Mouse (Mus musculus): ENCODE measurements around the gene Cox10. TPM values are rescaled to one million over a fixed set of nuclear protein-coding genes. Genes with fewer than 3 reads are reported as not detected.

The Cox10 gene
- total and polyA plus RNA-seq, 2 experiments = 4.0 to 12.9 TPM

GRCm38 (mm10) chr11:64115101-64115500 lies 35.8 kb upstream of the Cox10 start:
- DNase-seq (ENCODE audit: extremely low read depth, low read depth, low spot score) = no peak
- no peak for TF ChIP-seq CTCF (IDR thresholded peaks at IDR 0.05; ENCODE audit: low read depth, low read length)
- TF ChIP-seq POLR2A (IDR thresholded peaks at IDR 0.05; ENCODE audit: extremely low read depth, insufficient read depth, low read length) = no peak
- H3K27me3 ChIP-seq (ENCODE audit: control insufficient read depth, insufficient read depth, low read length) = peaks cover 2% of the 10 kb centered on the region; the same call in 1 of the 2 replicates
- no peaks in the 10 kb centered on the region for H3K79me2 ChIP-seq (ENCODE audit: control insufficient read depth, insufficient read depth, low read length)
- no peak overlapping the region for H3K9ac ChIP-seq (ENCODE audit: low read depth, low read length)
- no peak overlapping the region for H3K27ac ChIP-seq (replicated peaks; ENCODE audit: insufficient read depth, low read depth, low read length)
- 82% methylated on average over 9 of the region's 9 CpGs for WGBS
- H3K4me1 ChIP-seq (ENCODE audit: control insufficient read depth, insufficient read depth, low read length) = no peaks in the 10 kb centered on the region
- H3K36me3 ChIP-seq (ENCODE audit: control insufficient read depth, insufficient read depth, low read length) = no peaks in the 10 kb centered on the region
- H3K4me3 ChIP-seq (ENCODE audit: insufficient read depth, low read depth, low read length) = no peak overlapping the region

GRCm38 (mm10) chr11:64100060-64100459 lies 20.8 kb upstream of the Cox10 start:
- H3K9ac ChIP-seq (ENCODE audit: low read depth, low read length) = no peak overlapping the region
- no peaks in the 10 kb centered on the region for H3K4me1 ChIP-seq (ENCODE audit: control insufficient read depth, insufficient read depth, low read length)
- H3K36me3 ChIP-seq (ENCODE audit: control insufficient read depth, insufficient read depth, low read length) = no peaks in the 10 kb centered on the region
- no peak overlapping the region for H3K27ac ChIP-seq (replicated peaks; ENCODE audit: insufficient read depth, low read depth, low read length)
- DNase-seq (ENCODE audit: extremely low read depth, low read depth, low spot score) = no peak
- TF ChIP-seq CTCF (IDR thresholded peaks at IDR 0.05; ENCODE audit: low read depth, low read length) = no peak
- no peak for TF ChIP-seq POLR2A (IDR thresholded peaks at IDR 0.05; ENCODE audit: extremely low read depth, insufficient read depth, low read length)
- H3K4me3 ChIP-seq (ENCODE audit: insufficient read depth, low read depth, low read length) = no peak overlapping the region
- H3K79me2 ChIP-seq (ENCODE audit: control insufficient read depth, insufficient read depth, low read length) = no peaks in the 10 kb centered on the region
- 94% methylated on average over 5 of the region's 5 CpGs for WGBS
- no peaks in the 10 kb centered on the region for H3K27me3 ChIP-seq (ENCODE audit: control insufficient read depth, insufficient read depth, low read length)

- DNase-seq (ENCODE audit: extremely low read depth, low read depth, low spot score) = no peak
- H3K4me3 ChIP-seq (ENCODE audit: insufficient read depth, low read depth, low read length) = no peak overlapping the region
- no peak for TF ChIP-seq POLR2A (IDR thresholded peaks at IDR 0.05; ENCODE audit: extremely low read depth, insufficient read depth, low read length)
- TF ChIP-seq CTCF (IDR thresholded peaks at IDR 0.05; ENCODE audit: low read depth, low read length) = no peak
- no peaks in the 10 kb centered on the region for H3K36me3 ChIP-seq (ENCODE audit: control insufficient read depth, insufficient read depth, low read length)
- no peak overlapping the region for H3K27ac ChIP-seq (replicated peaks; ENCODE audit: insufficient read depth, low read depth, low read length)
- H3K4me1 ChIP-seq (ENCODE audit: control insufficient read depth, insufficient read depth, low read length) = no peaks in the 10 kb centered on the region; the same call in 1 of the 2 replicates
- H3K27me3 ChIP-seq (ENCODE audit: control insufficient read depth, insufficient read depth, low read length) = no peaks in the 10 kb centered on the region
- H3K79me2 ChIP-seq (ENCODE audit: control insufficient read depth, insufficient read depth, low read length) = no peaks in the 10 kb centered on the region
- WGBS = 95% methylated on average over 4 of the region's 4 CpGs
- H3K9ac ChIP-seq (ENCODE audit: low read depth, low read length) = no peak overlapping the region
These were observed 13.8 kb upstream of the Cox10 start for GRCm38 (mm10) chr11:64093058-64093457.

GRCm38 (mm10) chr11:64091150-64091549 lies 11.9 kb upstream of the Cox10 start:
- WGBS = 78% methylated on average over 7 of the region's 7 CpGs
- no peaks in the 10 kb centered on the region for H3K27me3 ChIP-seq (ENCODE audit: control insufficient read depth, insufficient read depth, low read length)
- H3K79me2 ChIP-seq (ENCODE audit: control insufficient read depth, insufficient read depth, low read length) = no peaks in the 10 kb centered on the region
- H3K9ac ChIP-seq (ENCODE audit: low read depth, low read length) = no peak overlapping the region
- no peaks in the 10 kb centered on the region for H3K36me3 ChIP-seq (ENCODE audit: control insufficient read depth, insufficient read depth, low read length)
- H3K4me3 ChIP-seq (ENCODE audit: insufficient read depth, low read depth, low read length) = no peak overlapping the region
- TF ChIP-seq CTCF (IDR thresholded peaks at IDR 0.05; ENCODE audit: low read depth, low read length) = no peak
- no peak for TF ChIP-seq POLR2A (IDR thresholded peaks at IDR 0.05; ENCODE audit: extremely low read depth, insufficient read depth, low read length)
- DNase-seq (ENCODE audit: extremely low read depth, low read depth, low spot score) = no peak
- H3K27ac ChIP-seq (replicated peaks; ENCODE audit: insufficient read depth, low read depth, low read length) = no peak overlapping the region
- no peaks in the 10 kb centered on the region; the same call in 1 of the 2 replicates for H3K4me1 ChIP-seq (ENCODE audit: control insufficient read depth, insufficient read depth, low read length)

- Histone ChIP-seq H3K27ac (replicated peaks; ENCODE audit: insufficient read depth, low read depth, low read length) (no peak overlapping the region), H3K79me2 (ENCODE audit: control insufficient read depth, insufficient read depth, low read length) (no peaks in the 10 kb centered on the region), H3K9ac (ENCODE audit: low read depth, low read length) (no peak overlapping the region), H3K4me1 (ENCODE audit: control insufficient read depth, insufficient read depth, low read length) (no peaks in the 10 kb centered on the region; the same call in 1 of the 2 replicates), H3K36me3 (ENCODE audit: control insufficient read depth, insufficient read depth, low read length) (no peaks in the 10 kb centered on the region), H3K4me3 (ENCODE audit: insufficient read depth, low read depth, low read length) (no peak overlapping the region), H3K27me3 (ENCODE audit: control insufficient read depth, insufficient read depth, low read length) (no peaks in the 10 kb centered on the region)
- 85% methylated on average over 2 of the region's 2 CpGs for WGBS
- no peak for DNase-seq (ENCODE audit: extremely low read depth, low read depth, low spot score)
- TF ChIP-seq CTCF (IDR thresholded peaks at IDR 0.05; ENCODE audit: low read depth, low read length) (no peak), POLR2A (IDR thresholded peaks at IDR 0.05; ENCODE audit: extremely low read depth, insufficient read depth, low read length) (no peak)
These were observed 10.4 kb upstream of the Cox10 start for GRCm38 (mm10) chr11:64089682-64090081.

- Histone ChIP-seq H3K4me1 (ENCODE audit: control insufficient read depth, insufficient read depth, low read length) (no peaks in the 10 kb centered on the region; the same call in 1 of the 2 replicates), H3K4me3 (ENCODE audit: insufficient read depth, low read depth, low read length) (no peak overlapping the region), H3K27me3 (ENCODE audit: control insufficient read depth, insufficient read depth, low read length) (no peaks in the 10 kb centered on the region), H3K36me3 (ENCODE audit: control insufficient read depth, insufficient read depth, low read length) (peaks cover 3% of the 10 kb centered on the region; the same call in 1 of the 2 replicates), H3K27ac (replicated peaks; ENCODE audit: insufficient read depth, low read depth, low read length) (no peak overlapping the region), H3K9ac (ENCODE audit: low read depth, low read length) (no peak overlapping the region), H3K79me2 (ENCODE audit: control insufficient read depth, insufficient read depth, low read length) (no peaks in the 10 kb centered on the region)
- WGBS = 74% methylated on average over 5 of the region's 5 CpGs
- no peak for DNase-seq (ENCODE audit: extremely low read depth, low read depth, low spot score)
- no peak for TF ChIP-seq POLR2A (IDR thresholded peaks at IDR 0.05; ENCODE audit: extremely low read depth, insufficient read depth, low read length)
- no peak for TF ChIP-seq CTCF (IDR thresholded peaks at IDR 0.05; ENCODE audit: low read depth, low read length)
These were observed 6.6 kb upstream of the Cox10 start for GRCm38 (mm10) chr11:64085888-64086287.

Measured in liver, adult 2 months (tissue).